Mouse (Mus musculus) gastrocnemius, postnatal 4 days (tissue): ENCODE data around the gene Arhgap22. TPM values are rescaled to one million over a fixed set of nuclear protein-coding genes. Genes with fewer than 3 reads are reported as not detected.

Source experiments
- DNase-seq, 2 experiments: peaks; one replicate each; pipeline ENCODE4 v3.0.0; 2021 to 2022; ENCODE audit warnings: low spot score in 2 of 2, mixed read lengths in 2 of 2
- total RNA-seq, 2 experiments: library from RNA; stranded (reverse); gene quantifications; 2 replicates each; pipeline ENCODE4 v1.2.3; 2021

Gene Arhgap22
- total RNA-seq, 2 experiments from 2014 or later, result 1.9 to 3.5 TPM

- DNase-seq, result no peak
Measured at GRCm38 (mm10) chr14:33264795-33265194, 51.0 kb downstream of the Arhgap22 start.

DNA sequence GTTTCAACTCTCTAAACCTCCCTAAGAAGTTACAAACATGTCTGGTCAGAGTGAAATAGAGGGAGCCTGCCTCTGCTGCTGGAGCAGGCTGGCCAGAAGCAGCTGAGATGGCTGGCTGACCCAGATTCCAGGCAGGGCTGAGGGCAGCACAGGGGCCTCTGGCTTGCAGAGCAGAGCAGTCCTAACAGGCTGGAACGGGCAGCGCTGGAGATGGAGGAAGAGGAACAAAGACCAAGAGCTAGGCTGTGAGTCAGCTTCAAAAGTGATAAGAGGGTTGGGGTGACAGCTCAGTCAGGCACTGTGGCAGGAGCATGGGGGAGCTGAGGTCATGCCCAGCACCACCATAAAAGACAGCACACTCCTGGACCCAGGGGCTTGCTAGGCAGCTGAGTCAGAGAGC, 62.4 kb downstream of the Arhgap22 start:
- no peak for DNase-seq

DNA sequence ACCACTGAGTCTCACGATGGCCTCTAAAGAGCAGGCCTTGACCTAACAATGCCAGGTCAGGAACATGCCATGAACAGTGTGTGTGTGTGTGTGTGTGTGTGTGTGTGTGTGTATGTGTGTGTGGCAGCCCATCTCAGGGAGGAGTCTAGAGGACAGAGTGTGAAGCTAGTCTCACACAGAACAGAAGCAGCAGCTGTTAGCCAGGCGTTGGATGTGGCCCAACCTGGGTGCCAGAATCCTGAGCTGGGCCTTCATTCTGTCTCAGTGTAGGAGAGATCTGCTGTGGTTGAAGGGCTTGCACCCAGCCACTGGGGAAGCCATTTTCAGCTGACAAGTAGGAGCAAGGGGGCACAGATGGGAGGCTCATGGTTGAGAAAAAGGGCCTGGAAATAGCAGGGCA, 64.5 kb downstream of the Arhgap22 start:
- DNase-seq, result no peak

GRCm38 (mm10) chr14:33280921-33281320, 67.1 kb downstream of the Arhgap22 start:
- no peak for DNase-seq

GRCm38 (mm10) chr14:33282447-33282846, 68.6 kb downstream of the Arhgap22 start:
- no peak for DNase-seq

DNA sequence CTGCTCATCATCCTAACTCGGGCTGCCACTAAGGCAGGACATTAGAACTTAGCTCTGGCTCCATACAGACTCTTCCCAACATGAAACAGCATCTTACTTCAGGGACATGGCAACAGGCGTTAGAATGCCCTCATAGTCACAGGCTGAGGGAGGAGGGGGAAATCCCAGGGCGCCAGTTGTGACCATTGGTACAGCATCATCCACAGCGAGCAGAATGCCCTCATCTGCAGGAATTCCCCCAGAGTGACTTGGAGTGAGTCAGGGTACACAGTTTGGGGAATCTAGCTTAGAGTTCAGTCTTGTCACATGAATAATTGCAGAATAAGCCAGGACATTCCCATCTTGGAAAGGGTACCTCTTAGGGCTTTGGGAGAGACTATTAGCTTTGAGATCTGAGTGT, 74.1 kb downstream of the Arhgap22 start:
- DNase-seq, result no peak

DNA sequence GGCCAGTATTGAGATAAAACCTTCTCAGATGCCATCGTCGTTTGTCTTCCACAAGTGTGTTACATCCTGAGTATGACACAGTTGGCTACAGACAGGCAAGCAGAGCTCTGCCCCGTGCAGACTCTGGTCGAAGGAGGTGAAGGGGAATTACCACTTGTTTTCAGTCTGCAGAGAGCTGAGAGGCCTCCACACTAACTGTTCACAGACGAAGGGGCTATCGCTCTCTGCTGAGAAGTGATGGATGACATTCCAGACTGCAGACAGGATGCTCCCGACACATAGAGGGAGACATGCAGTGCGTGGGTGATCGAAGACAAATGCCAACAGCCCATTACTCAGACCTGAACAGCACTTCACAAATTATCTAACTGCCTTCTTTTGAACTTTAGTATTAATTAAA, 76.2 kb downstream of the Arhgap22 start:
- no peak for DNase-seq

DNA sequence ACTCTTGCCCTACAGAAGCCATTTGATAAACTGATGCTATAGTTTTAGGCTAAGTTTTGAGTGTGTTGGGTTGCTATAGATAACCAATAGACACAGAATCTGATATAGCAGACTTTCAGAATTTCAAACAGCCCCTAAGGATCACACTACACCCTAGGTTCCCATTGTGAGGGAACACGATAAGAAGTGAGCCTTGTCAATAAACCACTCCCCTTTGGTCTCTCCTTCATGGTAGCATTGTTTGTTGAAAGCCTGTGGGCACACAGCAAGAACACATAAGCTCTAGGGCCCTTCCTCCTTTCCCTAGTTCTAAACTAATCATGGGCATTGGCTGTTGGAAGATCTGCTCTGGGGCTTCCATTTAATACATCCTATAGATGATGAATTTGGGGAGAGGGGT, 80.7 kb downstream of the Arhgap22 start:
- no peak for DNase-seq

DNA sequence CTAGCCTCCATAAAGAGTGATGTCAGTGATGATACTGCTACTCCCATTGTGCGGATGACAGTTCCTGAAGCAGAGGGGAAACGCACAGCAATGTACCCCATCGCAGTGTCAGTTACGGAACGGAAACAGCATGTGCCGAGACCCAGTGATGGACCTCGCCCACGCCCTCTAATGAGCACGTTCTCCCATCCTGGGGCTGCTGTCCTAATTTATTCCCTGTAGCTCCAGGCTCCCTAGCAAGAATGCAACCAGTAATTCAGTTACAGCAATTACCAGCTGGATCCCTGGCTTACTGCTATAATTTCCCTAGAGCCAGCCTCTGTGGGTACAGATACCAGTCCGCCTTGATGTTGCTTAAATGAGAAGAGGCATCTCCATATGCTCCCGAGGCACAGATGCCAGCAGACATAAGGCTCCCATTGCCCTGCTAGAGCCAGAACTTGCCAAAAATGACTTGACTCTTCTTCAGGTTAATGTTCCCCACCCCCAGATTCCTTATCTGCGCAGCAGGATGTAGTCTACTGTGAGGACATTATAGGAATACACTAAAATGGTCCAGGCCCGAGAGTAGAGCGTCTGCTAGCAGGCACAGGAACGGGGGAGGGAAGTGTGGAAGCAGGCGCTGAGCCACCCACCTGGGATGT, 83.0 kb downstream of the Arhgap22 start:
- no peak for DNase-seq

DNA sequence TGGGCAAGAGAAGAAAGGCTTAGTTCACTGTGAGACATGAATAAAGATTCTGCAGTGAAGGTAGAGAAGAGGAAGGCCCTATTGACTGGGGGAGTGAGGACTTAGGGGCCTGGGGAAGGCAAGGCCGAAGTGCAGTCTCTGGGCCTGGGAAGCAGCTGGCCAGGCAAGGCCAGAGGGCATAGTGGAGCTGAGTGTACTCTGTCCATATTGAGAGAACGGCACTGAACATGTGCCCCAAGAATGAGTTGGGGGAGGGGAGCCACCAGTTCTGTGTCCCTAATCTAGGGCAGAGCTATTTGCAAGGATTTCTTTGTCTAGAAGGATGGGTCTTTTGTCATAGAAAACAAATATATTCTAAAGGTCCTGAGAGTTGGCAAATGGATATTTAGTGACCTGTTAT, 86.8 kb downstream of the Arhgap22 start:
- DNase-seq, result no peak

- peak in 1 of 2 experiments; percentile 72 for DNase-seq
Measured at GRCm38 (mm10) chr14:33303348-33303819, 89.6 kb downstream of the Arhgap22 start.

GRCm38 (mm10) chr14:33305645-33306281, 91.9 kb downstream of the Arhgap22 start:
- no peak for DNase-seq

- DNase-seq, result no peak
Measured at GRCm38 (mm10) chr14:33310719-33311118, 96.9 kb downstream of the Arhgap22 start.

DNA sequence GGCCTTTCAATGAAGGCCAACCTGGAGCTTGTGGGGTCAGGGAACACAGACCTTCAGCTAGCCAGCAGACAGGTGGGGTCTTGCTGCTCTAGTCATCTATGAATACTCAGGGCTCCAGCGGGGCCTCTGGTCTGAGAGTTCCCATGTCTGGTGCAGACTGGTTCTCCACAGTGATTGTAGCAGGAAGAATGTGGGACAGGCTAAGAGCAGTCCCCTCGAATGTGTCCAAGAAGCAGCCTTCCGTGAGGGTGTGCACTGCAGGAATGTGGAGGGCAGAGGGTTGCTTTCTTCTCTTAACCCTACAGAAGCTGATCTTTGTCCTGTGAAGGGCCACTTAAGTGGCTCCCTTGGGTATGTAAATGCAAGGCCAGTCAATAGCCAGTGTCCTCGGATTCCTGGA, 98.5 kb downstream of the Arhgap22 start:
- DNase-seq, result no peak

GRCm38 (mm10) chr14:33313624-33314023, 99.8 kb downstream of the Arhgap22 start:
- peak; percentile 36 to 61 for DNase-seq

DNA sequence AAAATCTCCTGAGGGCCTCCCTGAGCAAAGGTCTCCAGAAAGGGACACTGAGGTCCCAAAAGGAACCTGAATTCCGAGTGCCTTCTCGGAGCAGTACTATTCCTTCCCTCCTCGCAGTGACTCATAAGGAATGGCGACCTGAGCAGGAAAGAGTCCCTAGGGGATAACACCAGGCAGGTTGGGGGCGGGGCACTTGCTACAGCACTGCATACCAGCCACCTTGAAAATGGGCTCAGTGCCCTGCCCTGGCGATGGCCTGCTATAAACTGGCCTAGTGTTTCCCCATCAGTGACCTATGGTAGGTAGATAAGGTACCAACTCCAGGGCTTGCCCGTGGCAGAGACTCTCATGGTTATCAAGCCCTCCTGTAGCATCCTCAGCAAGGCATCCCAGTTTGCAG, 100.3 kb downstream of the Arhgap22 start:
- DNase-seq, result no peak

GRCm38 (mm10) chr14:33315111-33315510, 101.3 kb downstream of the Arhgap22 start:
- no peak for DNase-seq

GRCm38 (mm10) chr14:33315771-33316170, 101.9 kb downstream of the Arhgap22 start:
- no peak for DNase-seq

DNA sequence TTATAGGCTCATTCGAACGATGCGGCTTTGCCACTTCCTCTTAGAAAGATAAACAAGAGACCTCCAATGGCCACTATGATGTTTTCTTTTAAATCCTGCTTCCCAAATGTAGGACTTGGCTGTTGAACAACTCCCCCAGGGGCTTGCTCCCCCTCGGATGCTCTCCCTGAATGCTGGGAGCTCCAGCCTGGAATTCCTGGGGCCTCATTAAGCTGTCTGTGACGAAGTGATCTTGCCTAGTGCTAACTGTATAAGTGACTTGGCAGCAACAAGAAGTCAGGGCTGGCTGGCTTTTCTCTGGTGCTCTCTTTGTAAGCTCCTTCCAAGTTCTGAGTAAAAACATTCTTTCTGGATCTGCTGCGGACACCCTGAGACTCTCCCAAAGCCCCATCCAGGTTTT, 104.1 kb downstream of the Arhgap22 start:
- DNase-seq, result no peak

DNA sequence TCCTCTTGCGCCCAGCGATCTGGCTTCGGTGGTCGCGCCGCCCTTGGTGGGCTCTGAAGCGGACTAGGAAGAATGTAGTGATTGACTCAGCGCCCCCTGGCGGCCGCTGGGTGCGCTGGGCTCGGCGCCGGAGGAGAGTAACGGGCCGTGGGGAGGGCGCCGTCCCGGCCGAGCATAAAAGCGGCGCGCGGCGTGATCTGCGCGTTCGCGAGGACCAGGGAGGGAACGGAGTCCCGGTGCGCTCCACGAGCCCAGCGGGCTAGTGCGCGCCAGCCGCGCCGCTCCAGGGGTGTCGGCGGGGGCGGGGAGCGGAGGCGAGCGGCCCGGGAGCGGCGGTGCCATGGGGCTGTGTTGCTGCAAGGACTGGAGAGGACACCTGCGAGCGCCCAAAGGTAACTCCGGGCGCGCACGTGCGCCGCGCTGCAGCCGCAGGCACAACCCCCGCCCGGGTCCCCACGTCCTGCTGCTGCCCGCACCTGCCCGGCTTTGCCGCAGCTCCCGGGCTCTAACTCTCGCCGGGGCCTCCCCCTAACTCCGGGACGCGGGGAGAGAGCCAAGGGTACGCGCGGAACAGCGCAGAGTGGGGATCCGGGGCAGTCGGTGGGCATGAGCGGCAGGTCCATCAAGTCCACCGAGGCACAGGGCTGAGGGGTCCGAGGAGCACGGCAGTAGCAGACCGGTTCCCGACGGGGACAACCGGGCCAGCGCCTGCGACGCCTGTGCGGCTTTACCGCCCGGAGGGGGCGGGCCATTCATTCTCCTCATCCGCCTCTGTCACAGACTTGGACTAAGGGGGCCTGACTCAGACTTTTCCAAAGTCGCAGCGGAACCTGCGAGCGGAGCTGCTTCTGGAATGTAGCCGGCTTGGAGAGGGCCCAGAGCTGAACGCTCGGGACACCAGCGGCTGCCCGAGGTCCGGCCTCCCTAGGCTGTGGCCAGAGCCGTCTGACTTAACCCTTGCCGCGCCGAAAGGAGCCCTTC, 106.0 kb downstream of the Arhgap22 start:
- DNase-seq, result peak; percentile 77 to 88

DNA sequence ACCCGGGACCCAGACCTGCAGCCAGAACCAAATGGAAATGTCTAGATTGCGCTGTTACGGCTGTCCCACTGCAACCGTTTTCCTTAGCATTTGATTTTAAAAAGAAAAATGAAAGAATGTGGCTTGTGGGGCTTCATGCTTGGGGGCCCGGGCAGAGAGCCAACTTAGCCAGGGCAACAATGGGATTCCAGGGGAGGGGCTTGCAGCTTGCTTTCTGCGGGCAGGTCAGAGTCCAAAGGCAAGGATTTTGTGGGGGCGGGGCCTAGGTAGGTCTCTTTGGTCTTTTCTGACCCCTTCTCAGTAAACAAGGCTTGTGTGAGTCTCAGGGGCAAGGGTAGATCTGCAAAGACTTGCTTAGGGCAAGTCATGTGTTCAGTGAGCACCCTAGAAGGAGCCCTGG, 107.0 kb downstream of the Arhgap22 start:
- DNase-seq, result no peak

- DNase-seq, result peak; percentile 76 to 85
Measured at GRCm38 (mm10) chr14:33322661-33323088, 108.8 kb downstream of the Arhgap22 start.
